Mouse (Mus musculus) megakaryocyte, embryonic 14.5 days (primary cell): ENCODE measurements around the gene Lysmd3.

Experiments used
- FLI1 ChIP-seq: IDR thresholded peaks from 2 replicates; pipeline ENCODE4 v1.6.1; 2012; ENCODE audit warnings: low read length, inconsistent platforms, mixed read lengths
- GATA1 ChIP-seq: IDR thresholded peaks from 3 replicates; pipeline ENCODE4 v1.6.1; 2012; ENCODE audit warnings: mixed read lengths, low read length, inconsistent platforms, borderline replicate concordance

- TF ChIP-seq FLI1 (no peak), GATA1 (no peak)
These were observed 37.0 kb downstream of the Lysmd3 start for GRCm38 (mm10) chr13:81694446-81694845.
